Mouse (Mus musculus) erythroblast, embryonic 14.5 days (primary cell): Measurements from ENCODE around the gene 2610507B11Rik.

Experiments
- GATA1 ChIP-seq: IDR thresholded peaks from 2 replicates; pipeline ENCODE4 v1.6.1; 2012; ENCODE audit warnings: low read length, inconsistent platforms, mixed read lengths
- TAL1 ChIP-seq: IDR thresholded peaks from 3 replicates; pipeline ENCODE4 v1.6.1; 2012; ENCODE audit warnings: low read length, inconsistent platforms, mixed read lengths

- TF ChIP-seq GATA1 (no peak), TAL1 (no peak)
These were observed at the start of gene 2610507B11Rik for GRCm38 (mm10) chr11:78261380-78262352.
